Mouse (Mus musculus): Measurements from ENCODE around the gene Dld. TPM values are rescaled to one million over a fixed set of nuclear protein-coding genes. Genes with fewer than 3 reads are reported as not detected.

Gene Dld
- polyA plus RNA-seq, 1 experiment: 2.8 TPM

DNA sequence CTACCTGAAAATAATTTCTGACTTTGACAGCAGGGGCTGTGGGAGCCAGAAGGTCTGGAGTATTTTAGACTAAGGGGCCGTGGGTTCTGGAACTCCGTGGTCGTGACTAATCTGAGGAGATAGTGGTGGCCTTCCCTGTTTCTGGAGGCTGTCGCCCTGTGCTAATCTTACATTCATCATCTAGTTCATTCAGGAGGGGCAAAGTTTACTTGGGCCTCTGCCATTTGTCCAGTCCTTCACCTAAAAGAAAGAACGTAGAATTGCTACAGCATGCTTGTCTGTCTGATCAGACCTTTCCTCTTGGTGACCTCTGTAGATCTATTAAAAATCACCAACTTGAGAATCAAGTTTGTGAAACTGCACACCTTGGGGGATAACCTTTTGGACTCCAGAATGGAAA lies 69.0 kb downstream of the Dld start:
- Histone ChIP-seq H3K36me3 (replicated peaks; ENCODE audit: low read length) (no peaks in the 10 kb centered on the region), H3K27me3 (replicated peaks) (peaks cover 2% of the 10 kb centered on the region), H3K9me3 (no peaks in the 10 kb centered on the region), H3K4me1 (no peaks in the 10 kb centered on the region), H3K4me3 (replicated peaks) (no peak overlapping the region)
- no peak for TF ChIP-seq GATA1 (IDR thresholded peaks at IDR 0.05; ENCODE audit: borderline replicate concordance, low read length)
- no peak for TF ChIP-seq FLI1 (IDR thresholded peaks at IDR 0.05; ENCODE audit: low read length)

Other genes with a start within 250 kb of the Dld start
- gene Gm6993, start 110.7 kb downstream of the Dld start, polyA plus RNA-seq (2012; ENCODE audit: insufficient read depth, low replicate concordance): not detected in 2 replicates
- not detected in 2 replicates for gene Lamb1, start 86.2 kb downstream of the Dld start, polyA plus RNA-seq (2012; ENCODE audit: insufficient read depth, low replicate concordance)
- gene Slc26a3, start 39.4 kb upstream of the Dld start, polyA plus RNA-seq (2012; ENCODE audit: insufficient read depth, low replicate concordance): not detected in 2 replicates
- gene Cbll1, start 148.2 kb upstream of the Dld start, polyA plus RNA-seq (2012; ENCODE audit: insufficient read depth, low replicate concordance): 0.82 and 1.2 TPM in 2 replicates
- not detected in 2 replicates for gene Slc26a4, start 208.5 kb upstream of the Dld start, polyA plus RNA-seq (2012; ENCODE audit: insufficient read depth, low replicate concordance)